Mouse (Mus musculus) midbrain, postnatal 0 days (tissue): ENCODE measurements at regions not wholly inside any gene's neighbourhood (a gene's known extent, or its start where the extent isn't known, plus 50 kb on each side); places are given as distances from the start of the nearest gene placed in this dataset.
"Not testable (repeated sequence)": the region's sequence is repeated elsewhere in the genome, so short reads cannot be mapped to it uniquely, and the experiment has no call there.

Source experiments
- ATAC-seq: fragments of 200-750 bp; cut with Nextera tagmentation; 2 replicates; pipeline ENCODE4 v1.8.0; 2017; ENCODE audit warnings: moderate number of reproducible peaks, mild to moderate bottlenecking, moderate TSS enrichment, moderate library complexity; ENCODE audit not compliant: low FRiP score
- DNase-seq: peaks from one replicate; pipeline ENCODE4 v3.0.0-alpha.2; 2015; ENCODE audit warnings: low spot score
- H3K27ac ChIP-seq: fragments of 300-500 bp; sonication (generic); 2 replicates; pipeline ENCODE4 v1.5.1; 2014; ENCODE audit warnings: low read depth, mild to moderate bottlenecking, low read length, mixed read lengths
- H3K27me3 ChIP-seq: fragments of 300-500 bp; sonication (generic); 2 replicates; pipeline ENCODE4 v1.6.1; 2014; ENCODE audit warnings: low read length, control low read depth, mixed read lengths; ENCODE audit not compliant: insufficient read depth
- H3K36me3 ChIP-seq: fragments of 300-500 bp; sonication (generic); 2 replicates; pipeline ENCODE4 v1.6.1; 2014; ENCODE audit warnings: low read length, control low read depth, mixed read lengths; ENCODE audit not compliant: insufficient read depth
- H3K4me1 ChIP-seq: fragments of 300-500 bp; sonication (generic); 2 replicates; pipeline ENCODE4 v1.6.1; 2014; ENCODE audit warnings: mild to moderate bottlenecking, control low read depth, antibody characterized with exemption, low read length, mixed read lengths; ENCODE audit not compliant: insufficient read depth
- H3K4me2 ChIP-seq: fragments of 300-500 bp; sonication (generic); 2 replicates; pipeline ENCODE4 v1.6.1; 2014; ENCODE audit warnings: low read depth, mild to moderate bottlenecking, low read length, mixed read lengths; ENCODE audit not compliant: poor library complexity, severe bottlenecking
- H3K4me3 ChIP-seq: fragments of 300-500 bp; sonication (generic); 2 replicates; pipeline ENCODE4 v1.5.1; 2014; ENCODE audit warnings: low read depth, mild to moderate bottlenecking, low read length, moderate library complexity
- H3K9ac ChIP-seq: fragments of 300-500 bp; sonication (generic); replicated peaks from 2 replicates; pipeline ENCODE4 v1.6.1; 2014; ENCODE audit warnings: mild to moderate bottlenecking, low read length, moderate library complexity, mixed read lengths; ENCODE audit not compliant: poor library complexity, severe bottlenecking
- H3K9me3 ChIP-seq: fragments of 300-500 bp; sonication (generic); 2 replicates; pipeline ENCODE4 v1.6.1; 2016; ENCODE audit warnings: low read length, control low read depth
- CTCF ChIP-seq: IDR thresholded peaks from 2 replicates; pipeline ENCODE4 v1.5.1; 2016; ENCODE audit warnings: antibody characterized with exemption, mild to moderate bottlenecking
- WGBS: fragments of 180-500 bp; shearing (Covaris S2); extraction: QIAGEN DNeasy Blood & Tissue Kit; methylation state at CpG from one replicate; pipeline ENCODE4 v1.1.7; 2014; 5-methylcytosine and 5-hydroxymethylcytosine counted together

DNA sequence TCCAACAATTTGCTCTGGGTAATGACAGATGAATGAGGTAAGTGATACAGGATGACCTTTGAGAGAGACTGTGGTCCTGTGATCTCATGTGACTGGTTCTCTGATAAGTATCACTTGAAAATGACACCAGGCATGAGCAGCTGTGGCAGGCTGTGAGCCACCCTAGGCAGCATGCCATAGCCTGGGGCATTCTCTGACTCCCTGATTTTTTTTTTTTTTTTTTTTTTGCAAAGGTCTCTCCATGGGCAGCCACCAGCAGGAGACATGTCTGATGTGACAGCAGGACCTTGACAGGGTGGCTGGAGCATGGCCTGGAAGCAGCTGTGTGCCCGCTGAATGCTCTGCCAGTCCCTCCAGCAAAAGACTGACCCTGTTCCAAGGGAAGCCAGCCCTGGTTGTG, 116.4 kb upstream of the Vldlr start:
- no peak overlapping the region for H3K27ac ChIP-seq
- H3K4me1 ChIP-seq = no peaks in the 10 kb centered on the region
- H3K9ac ChIP-seq = no peak overlapping the region
- no peaks in the 10 kb centered on the region for H3K27me3 ChIP-seq
- H3K4me3 ChIP-seq = no peak overlapping the region
- no peaks in the 10 kb centered on the region for H3K36me3 ChIP-seq
- 60% methylated on average over 1 of the region's 1 CpGs for WGBS
- H3K4me2 ChIP-seq = no peak overlapping the region
- peak; percentile 18 for DNase-seq
- no peak for TF ChIP-seq CTCF
- no peak for ATAC-seq
- H3K9me3 ChIP-seq = no peaks in the 10 kb centered on the region

GRCm38 (mm10) chr19:27110437-27110836, 105.8 kb upstream of the Vldlr start:
- no peak for DNase-seq
- Histone ChIP-seq H3K27ac (no peak overlapping the region), H3K9ac (no peak overlapping the region), H3K27me3 (no peaks in the 10 kb centered on the region), H3K9me3 (no peaks in the 10 kb centered on the region), H3K4me2 (no peak overlapping the region), H3K4me1 (no peaks in the 10 kb centered on the region), H3K4me3 (no peak overlapping the region), H3K36me3 (no peaks in the 10 kb centered on the region)
- no peak for TF ChIP-seq CTCF
- 86% methylated on average over 2 of the region's 2 CpGs for WGBS
- no peak for ATAC-seq

DNA sequence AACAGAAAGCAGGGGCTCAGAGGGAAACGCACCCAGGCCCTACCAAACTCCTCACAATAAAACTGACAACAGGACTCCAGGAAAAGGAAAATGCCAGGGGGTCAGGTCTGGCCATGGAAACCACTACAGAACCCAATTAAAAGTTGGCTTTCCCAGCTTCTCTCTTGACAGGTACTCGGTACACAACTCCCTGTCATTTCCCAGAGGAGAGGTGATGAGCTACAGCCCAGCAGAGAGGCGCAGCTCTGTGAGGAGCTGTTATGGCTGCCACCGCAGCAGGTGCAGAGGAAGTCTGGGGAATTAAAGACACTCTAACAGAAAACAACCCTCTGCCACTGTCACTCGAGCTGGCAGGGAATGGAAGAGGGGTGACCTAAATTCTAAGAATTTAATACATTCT, 95.4 kb upstream of the Vldlr start:
- no peak overlapping the region for H3K4me2 ChIP-seq
- no peaks in the 10 kb centered on the region for H3K36me3 ChIP-seq
- ATAC-seq (no peak), DNase-seq (no peak)
- no peak overlapping the region for H3K4me3 ChIP-seq
- WGBS = 37% methylated on average over 5 of the region's 5 CpGs
- no peak overlapping the region for H3K27ac ChIP-seq
- H3K27me3 ChIP-seq = no peaks in the 10 kb centered on the region
- TF ChIP-seq CTCF = no peak
- no peaks in the 10 kb centered on the region for H3K4me1 ChIP-seq
- H3K9ac ChIP-seq = no peak overlapping the region
- H3K9me3 ChIP-seq = no peaks in the 10 kb centered on the region

DNA sequence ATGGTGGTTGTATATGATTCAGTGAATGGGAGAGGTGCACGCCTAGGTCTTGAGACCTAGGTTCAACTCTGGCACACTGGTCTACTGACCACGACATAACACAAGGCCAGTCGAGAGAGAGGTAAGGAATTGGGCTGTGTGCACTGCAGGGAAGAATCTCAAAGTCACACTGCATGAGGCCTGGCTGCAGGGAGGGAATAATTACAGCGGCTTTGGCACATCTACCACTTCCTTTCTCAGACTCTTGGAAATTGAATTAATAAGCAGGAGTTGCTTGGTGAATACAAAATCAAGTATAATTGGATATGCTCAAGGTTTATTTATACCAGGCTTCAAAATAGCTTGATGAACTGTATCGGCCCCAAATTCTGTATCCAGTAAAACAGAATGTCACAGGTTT, 93.9 kb upstream of the Vldlr start:
- H3K27ac ChIP-seq = 0 out of 2 replicates have a peak overlapping the region, but pooled peaks have one; percentile 9
- H3K36me3 ChIP-seq = no peaks in the 10 kb centered on the region
- DNase-seq = peak; percentile 18
- H3K9me3 ChIP-seq = no peaks in the 10 kb centered on the region
- H3K4me3 ChIP-seq = no peak overlapping the region
- ATAC-seq = no peak
- H3K9ac ChIP-seq = no peak overlapping the region
- WGBS = 50% methylated on average over 5 of the region's 5 CpGs
- no peak overlapping the region for H3K4me2 ChIP-seq
- no peak for TF ChIP-seq CTCF
- no peaks in the 10 kb centered on the region for H3K27me3 ChIP-seq
- H3K4me1 ChIP-seq = no peaks in the 10 kb centered on the region

DNA sequence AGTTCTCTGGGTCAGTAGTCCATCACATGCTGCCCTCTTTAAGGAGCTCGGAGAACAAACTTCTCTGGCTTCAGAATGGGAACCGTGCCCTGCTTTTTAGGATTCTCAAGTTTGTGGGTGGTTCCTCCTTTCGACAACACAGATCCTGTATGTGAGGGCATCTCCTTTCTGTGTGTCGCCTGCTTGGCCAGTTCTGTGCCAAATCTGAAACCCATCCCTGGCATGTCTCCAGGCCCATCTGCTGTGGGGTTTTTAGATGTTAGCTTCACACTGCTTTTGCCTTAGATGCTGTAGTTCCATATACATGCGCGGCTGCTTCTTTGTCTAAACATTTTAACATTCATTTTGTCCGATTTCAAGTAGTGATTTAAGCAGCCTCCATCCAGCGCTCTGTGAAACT, 93.0 kb upstream of the Vldlr start:
- Histone ChIP-seq H3K27ac (0 out of 2 replicates have a peak overlapping the region, but pooled peaks have one; percentile 26), H3K4me1 (no peaks in the 10 kb centered on the region), H3K4me3 (no peak overlapping the region), H3K9me3 (no peaks in the 10 kb centered on the region), H3K27me3 (no peaks in the 10 kb centered on the region), H3K4me2 (no peak overlapping the region), H3K36me3 (no peaks in the 10 kb centered on the region), H3K9ac (no peak overlapping the region)
- TF ChIP-seq CTCF = no peak
- ATAC-seq = no peak
- DNase-seq = peak; percentile 81
- 63% methylated on average over 8 of the region's 8 CpGs for WGBS

DNA sequence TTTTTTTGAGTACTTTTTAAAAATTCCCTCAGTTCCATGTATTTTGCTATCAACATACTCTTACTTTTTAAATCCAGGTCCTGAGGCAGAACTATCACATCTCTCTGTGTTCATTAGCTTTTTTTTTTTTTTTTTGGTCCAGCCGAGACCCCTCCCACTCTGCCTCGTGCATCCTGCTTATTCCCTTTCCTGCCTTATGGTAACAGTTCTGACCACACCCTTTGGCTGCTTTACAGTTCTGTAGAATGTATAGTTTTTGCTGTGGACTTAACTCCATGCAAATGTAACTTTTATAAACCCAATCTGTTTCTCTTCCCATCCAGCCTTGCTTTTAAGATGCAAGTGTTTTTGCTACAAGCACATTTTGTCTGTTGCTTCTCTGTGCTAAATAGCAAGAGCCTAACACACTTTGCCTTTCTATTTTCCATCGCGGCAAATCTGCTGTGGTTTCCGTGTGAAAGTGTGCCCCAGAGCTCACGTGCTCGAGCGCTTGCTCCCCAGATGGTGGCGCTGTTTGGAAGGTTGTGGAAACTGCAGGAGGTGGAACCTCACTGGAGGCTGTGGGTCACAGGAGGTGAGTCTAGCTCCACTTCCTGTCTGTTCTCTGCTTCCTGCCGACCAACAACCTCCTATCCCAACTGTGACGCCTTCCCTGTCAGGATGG, 92.3 kb upstream of the Vldlr start:
- Histone ChIP-seq H3K9me3 (no peaks in the 10 kb centered on the region), H3K4me1 (no peaks in the 10 kb centered on the region), H3K4me3 (no peak overlapping the region), H3K4me2 (no peak overlapping the region), H3K36me3 (no peaks in the 10 kb centered on the region), H3K9ac (no peak overlapping the region), H3K27me3 (no peaks in the 10 kb centered on the region), H3K27ac (no peak overlapping the region)
- peak; percentile 39 for DNase-seq
- ATAC-seq = no peak
- peak; percentile 65 for TF ChIP-seq CTCF
- WGBS = 68% methylated on average over 11 of the region's 11 CpGs

GRCm38 (mm10) chr19:27128501-27128900, 87.8 kb upstream of the Vldlr start:
- not testable (repeated sequence) for H3K27me3 ChIP-seq, H3K4me1 ChIP-seq, H3K9ac ChIP-seq, H3K9me3 ChIP-seq, H3K36me3 ChIP-seq, ATAC-seq, DNase-seq, H3K4me3 ChIP-seq, H3K27ac ChIP-seq, H3K4me2 ChIP-seq
- 93% methylated on average over 4 of the region's 4 CpGs for WGBS
